Mouse (Mus musculus) limb, embryonic 11.5 days (tissue): ENCODE results near the gene Mrrf. TPM values are rescaled to one million over a fixed set of nuclear protein-coding genes. Genes with fewer than 3 reads are reported as not detected.
"Not testable (repeated sequence)": the region's sequence is repeated elsewhere in the genome, so short reads cannot be mapped to it uniquely, and the experiment has no call there.

ENCODE experiments used
- ATAC-seq: fragments of 200-750 bp; cut with Nextera tagmentation; 2 replicates; pipeline ENCODE4 v1.8.0; 2017; ENCODE audit warnings: low read depth; ENCODE audit not compliant: insufficient number of reproducible peaks, low FRiP score, low TSS enrichment
- DNase-seq: peaks from one replicate; pipeline ENCODE4 v3.0.0-alpha.2; 2015; ENCODE audit warnings: low spot score
- H3K27ac ChIP-seq: fragments of 300-500 bp; sonication (generic); replicated peaks from 2 replicates; pipeline ENCODE4 v1.5.1; 2014; ENCODE audit warnings: low read depth, mild to moderate bottlenecking, low read length
- H3K27me3 ChIP-seq: fragments of 300-500 bp; sonication (generic); 2 replicates; pipeline ENCODE4 v1.6.1; 2014; ENCODE audit warnings: mild to moderate bottlenecking, low read length, mixed read lengths; ENCODE audit not compliant: control insufficient read depth, insufficient read depth
- H3K36me3 ChIP-seq: fragments of 300-500 bp; sonication (generic); 2 replicates; pipeline ENCODE4 v1.6.1; 2014; ENCODE audit warnings: mild to moderate bottlenecking, low read length, moderate library complexity, mixed read lengths; ENCODE audit not compliant: control insufficient read depth, insufficient read depth
- H3K4me1 ChIP-seq: fragments of 300-500 bp; sonication (generic); 2 replicates; pipeline ENCODE4 v1.6.1; 2014; ENCODE audit warnings: low read length, mixed read lengths; ENCODE audit not compliant: control insufficient read depth, insufficient read depth
- H3K4me2 ChIP-seq: fragments of 300-500 bp; sonication (generic); 2 replicates; pipeline ENCODE4 v1.6.1; 2014; ENCODE audit warnings: low read depth, mild to moderate bottlenecking, moderate library complexity; ENCODE audit not compliant: severe bottlenecking
- H3K4me3 ChIP-seq: fragments of 300-500 bp; sonication (generic); 2 replicates; pipeline ENCODE4 v1.5.1; 2014; ENCODE audit warnings: low read depth, low read length
- H3K9ac ChIP-seq: fragments of 300-500 bp; sonication (generic); 2 replicates; pipeline ENCODE4 v1.6.1; 2014; ENCODE audit warnings: mild to moderate bottlenecking, low read length
- H3K9me3 ChIP-seq: fragments of 300-500 bp; sonication (generic); 2 replicates; pipeline ENCODE4 v1.6.1; 2016; ENCODE audit warnings: low read length; ENCODE audit not compliant: control insufficient read depth
- WGBS: fragments of 180-500 bp; shearing (Covaris S2); extraction: QIAGEN DNeasy Blood & Tissue Kit; methylation state at CpG from one replicate; pipeline ENCODE4 v1.1.7; 2014; 5-methylcytosine and 5-hydroxymethylcytosine counted together
- polyA plus RNA-seq: library from polyadenylated mRNA; unstranded; fragments of >200 nt; fragmentation: Nextera tagmentation; extraction: Ambion mirVana; gene quantifications from 2 replicates; pipeline ENCODE4 v1.2.1, GENCODE M21; 2014

Gene Mrrf
- polyA plus RNA-seq, 1 experiment from 2014 or later: 26.5 TPM

- no peak overlapping the region for H3K4me2 ChIP-seq
- DNase-seq (no peak), ATAC-seq (no peak)
- H3K27ac ChIP-seq: no peak overlapping the region
- H3K9ac ChIP-seq: no peak overlapping the region
- peaks cover 59% of the 10 kb centered on the region for H3K27me3 ChIP-seq
- H3K36me3 ChIP-seq: no peaks in the 10 kb centered on the region
- 6% methylated on average over 7 of the region's 7 CpGs for WGBS
- no peaks in the 10 kb centered on the region for H3K9me3 ChIP-seq
- peaks cover 13% of the 10 kb centered on the region for H3K4me1 ChIP-seq
- H3K4me3 ChIP-seq: no peak overlapping the region
Measured at GRCm38 (mm10) chr2:36108615-36109014, 27.6 kb upstream of the Mrrf start.

DNA sequence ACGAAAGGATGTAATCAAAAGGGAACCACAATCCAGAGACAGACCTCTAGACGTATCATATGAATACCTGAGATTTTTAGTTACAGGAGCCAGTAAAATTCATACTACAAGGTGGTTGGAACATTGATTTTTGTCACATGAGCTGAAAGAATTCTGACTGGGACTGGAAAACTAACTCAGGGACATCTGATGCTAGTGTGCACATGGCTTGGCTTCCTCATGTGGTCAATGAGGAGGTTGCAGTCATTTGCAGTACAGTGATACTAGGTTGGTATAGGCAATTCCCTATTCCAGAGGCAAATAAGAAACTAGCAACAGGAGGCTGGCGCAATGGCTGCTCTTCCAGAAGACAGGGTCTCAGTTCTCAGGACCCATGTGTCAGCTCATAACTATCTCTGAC, 23.6 kb upstream of the Mrrf start:
- Histone ChIP-seq H3K4me2 (no peak overlapping the region), H3K27me3 (peaks cover 23% of the 10 kb centered on the region), H3K4me1 (no peaks in the 10 kb centered on the region), H3K27ac (no peak overlapping the region), H3K4me3 (no peak overlapping the region), H3K9me3 (no peaks in the 10 kb centered on the region), H3K36me3 (peaks cover 2% of the 10 kb centered on the region), H3K9ac (no peak overlapping the region)
- DNase-seq (no peak), ATAC-seq (no peak)
- WGBS: 79% methylated on average over 3 of the region's 3 CpGs

- H3K9me3 ChIP-seq: no peaks in the 10 kb centered on the region
- no peak overlapping the region for H3K4me2 ChIP-seq
- no peak overlapping the region for H3K9ac ChIP-seq
- no peak for DNase-seq
- H3K27ac ChIP-seq: no peak overlapping the region
- no peaks in the 10 kb centered on the region for H3K4me1 ChIP-seq
- ATAC-seq: no peak
- no peak overlapping the region for H3K4me3 ChIP-seq
- peaks cover 18% of the 10 kb centered on the region for H3K36me3 ChIP-seq
- H3K27me3 ChIP-seq: no peaks in the 10 kb centered on the region
- 90% methylated on average over 9 of the region's 9 CpGs for WGBS
Measured at GRCm38 (mm10) chr2:36126795-36127429, 9.3 kb upstream of the Mrrf start.

DNA sequence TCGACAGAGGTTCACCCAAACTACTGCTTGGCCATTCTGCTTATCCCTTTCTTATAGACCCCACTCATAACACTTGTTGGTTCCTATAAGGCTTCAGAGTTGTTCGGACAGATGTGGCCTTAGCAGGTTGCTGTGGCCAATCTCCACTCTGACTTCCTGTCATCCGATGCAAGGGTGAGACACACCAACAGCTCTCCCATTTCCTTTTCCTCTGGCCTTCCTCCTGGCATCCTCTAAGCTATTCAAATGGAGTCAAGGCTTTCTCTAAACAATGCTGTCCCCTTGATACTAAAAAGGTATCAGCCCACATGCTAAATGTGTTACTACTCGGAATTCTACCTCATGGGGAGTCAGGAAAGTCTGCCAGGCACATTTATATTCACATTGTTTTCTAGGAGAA, 8.2 kb upstream of the Mrrf start:
- no peak for DNase-seq
- H3K36me3 ChIP-seq: peaks cover 16% of the 10 kb centered on the region
- H3K27me3 ChIP-seq: no peaks in the 10 kb centered on the region
- H3K4me2 ChIP-seq: no peak overlapping the region
- H3K9ac ChIP-seq: no peak overlapping the region
- ATAC-seq: no peak
- H3K4me1 ChIP-seq: no peaks in the 10 kb centered on the region
- H3K9me3 ChIP-seq: no peaks in the 10 kb centered on the region
- WGBS: 85% methylated on average over 4 of the region's 4 CpGs
- no peak overlapping the region for H3K27ac ChIP-seq
- no peak overlapping the region for H3K4me3 ChIP-seq

DNA sequence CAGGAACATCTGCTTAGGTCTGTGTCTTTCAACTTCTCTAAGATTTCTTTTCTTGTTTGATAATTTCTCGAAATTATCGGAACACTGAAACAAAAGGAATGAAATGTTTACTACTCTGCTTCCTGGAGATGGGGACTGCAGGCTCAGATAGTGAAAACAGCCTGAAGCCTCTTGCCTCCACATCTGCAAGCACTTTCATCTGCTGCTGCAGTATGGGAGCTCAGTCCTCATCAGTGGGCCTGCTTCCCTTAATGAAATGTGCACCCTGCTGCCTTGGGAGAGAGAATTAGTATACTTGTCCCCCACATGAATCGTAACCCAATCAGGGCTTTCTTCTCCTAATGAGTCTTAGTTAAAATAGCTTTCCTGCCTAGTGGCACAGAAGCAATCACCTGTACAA, 7.1 kb upstream of the Mrrf start:
- Histone ChIP-seq H3K4me3 (no peak overlapping the region), H3K4me2 (no peak overlapping the region), H3K36me3 (peaks cover 14% of the 10 kb centered on the region), H3K4me1 (no peaks in the 10 kb centered on the region), H3K9ac (no peak overlapping the region), H3K27me3 (no peaks in the 10 kb centered on the region), H3K9me3 (no peaks in the 10 kb centered on the region), H3K27ac (no peak overlapping the region)
- WGBS: 67% methylated on average over 3 of the region's 3 CpGs
- ATAC-seq (no peak), DNase-seq (no peak)

GRCm38 (mm10) chr2:36135887-36136286, 302 bp upstream of the Mrrf start:
- Histone ChIP-seq H3K4me1 (peaks cover 4% of the 10 kb centered on the region), H3K27ac (peak overlapping the region; percentile 51; the same call in 1 of the 2 replicates), H3K4me3 (peak overlapping the region; percentile 79), H3K4me2 (peak overlapping the region; percentile 71), H3K9me3 (no peaks in the 10 kb centered on the region), H3K36me3 (peaks cover 6% of the 10 kb centered on the region), H3K27me3 (no peaks in the 10 kb centered on the region), H3K9ac (peak overlapping the region; percentile 83)
- no peak for DNase-seq
- WGBS: 2% methylated on average over 4 of the region's 4 CpGs
- ATAC-seq: no peak

DNA sequence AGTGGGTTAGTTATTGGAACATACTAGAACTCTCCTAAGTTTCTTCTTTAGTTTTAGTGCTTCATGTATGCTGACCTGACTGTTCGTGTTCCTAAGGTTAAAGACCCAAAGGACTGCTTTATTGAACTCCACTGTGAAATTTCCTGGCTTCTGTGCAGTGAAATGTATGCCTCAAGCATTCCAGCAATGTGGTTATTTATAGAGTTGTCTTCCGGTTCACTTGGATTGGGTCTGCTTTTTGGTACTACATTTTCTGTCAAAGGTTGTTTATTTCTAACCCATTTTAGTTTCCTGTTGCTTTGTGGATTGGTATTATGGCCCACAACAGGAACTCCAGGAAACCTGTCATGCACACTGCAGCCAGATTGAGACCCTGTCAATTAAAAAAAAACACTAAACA, 2.9 kb downstream of the Mrrf start:
- Histone ChIP-seq H3K36me3 (peaks cover 2% of the 10 kb centered on the region; the same call in 1 of the 2 replicates), H3K27me3 (no peaks in the 10 kb centered on the region), H3K4me2 (no peak overlapping the region), H3K9me3 (no peaks in the 10 kb centered on the region), H3K27ac (no peak overlapping the region), H3K4me1 (peaks cover 4% of the 10 kb centered on the region), H3K9ac (no peak overlapping the region), H3K4me3 (no peak overlapping the region)
- WGBS: 82% methylated on average over 2 of the region's 2 CpGs
- no peak for DNase-seq
- ATAC-seq: no peak

GRCm38 (mm10) chr2:36148876-36149365, 12.7 kb downstream of the Mrrf start:
- Histone ChIP-seq H3K9ac (no peak overlapping the region), H3K27me3 (no peaks in the 10 kb centered on the region), H3K36me3 (no peaks in the 10 kb centered on the region; the same call in 1 of the 2 replicates), H3K9me3 (no peaks in the 10 kb centered on the region), H3K4me1 (no peaks in the 10 kb centered on the region), H3K4me2 (no peak overlapping the region), H3K27ac (no peak overlapping the region), H3K4me3 (no peak overlapping the region)
- ATAC-seq: no peak
- no peak for DNase-seq
- WGBS: 70% methylated on average over 7 of the region's 7 CpGs

GRCm38 (mm10) chr2:36152401-36152800, 16.2 kb downstream of the Mrrf start:
- not testable (repeated sequence) for H3K4me1 ChIP-seq, H3K9me3 ChIP-seq, ATAC-seq, H3K9ac ChIP-seq, H3K4me3 ChIP-seq, H3K27me3 ChIP-seq, H3K27ac ChIP-seq, H3K36me3 ChIP-seq, H3K4me2 ChIP-seq, DNase-seq
- 95% methylated on average over 4 of the region's 4 CpGs for WGBS
